Mouse (Mus musculus): ENCODE results near the gene Zwilch.
"Not testable (repeated sequence)": the region's sequence is repeated elsewhere in the genome, so short reads cannot be mapped to it uniquely, and the experiment has no call there.

Zwilch gene

GRCm38 (mm10) chr9:64172816-64173665, at the start of gene Zwilch, which contains the start of gene Rpl4:
TSS of gene Zwilch (minus strand) at chr9:64173104.
TSS of gene Rpl4 (plus strand) at chr9:64173375.
- DNase-seq: peak; percentile 78 to 86

- DNase-seq: no peak
Measured at GRCm38 (mm10) chr9:64222098-64222497, 49.2 kb upstream of the Zwilch start.

- DNase-seq: no peak
Measured at GRCm38 (mm10) chr9:64221480-64221879, 48.6 kb upstream of the Zwilch start.

DNA sequence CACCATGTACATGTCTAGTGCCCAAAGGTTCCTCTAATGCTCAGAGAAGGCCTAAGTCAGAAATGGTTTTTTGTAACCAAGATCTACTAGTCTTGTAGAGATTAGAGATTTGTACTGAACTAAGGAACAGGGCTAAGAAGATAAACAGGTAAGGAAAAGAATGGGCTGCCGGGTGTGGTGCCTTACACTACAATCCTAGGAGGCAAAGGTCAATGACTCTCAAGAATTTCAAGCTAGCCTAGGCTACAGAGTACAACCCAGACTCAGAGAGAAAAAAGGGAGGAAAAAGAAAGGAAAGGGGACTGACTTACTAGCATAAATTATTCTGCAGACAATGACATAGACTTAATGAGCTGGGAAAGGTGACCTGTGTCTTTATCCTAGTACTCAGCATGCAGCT, 47.7 kb upstream of the Zwilch start:
- DNase-seq: no peak

DNA sequence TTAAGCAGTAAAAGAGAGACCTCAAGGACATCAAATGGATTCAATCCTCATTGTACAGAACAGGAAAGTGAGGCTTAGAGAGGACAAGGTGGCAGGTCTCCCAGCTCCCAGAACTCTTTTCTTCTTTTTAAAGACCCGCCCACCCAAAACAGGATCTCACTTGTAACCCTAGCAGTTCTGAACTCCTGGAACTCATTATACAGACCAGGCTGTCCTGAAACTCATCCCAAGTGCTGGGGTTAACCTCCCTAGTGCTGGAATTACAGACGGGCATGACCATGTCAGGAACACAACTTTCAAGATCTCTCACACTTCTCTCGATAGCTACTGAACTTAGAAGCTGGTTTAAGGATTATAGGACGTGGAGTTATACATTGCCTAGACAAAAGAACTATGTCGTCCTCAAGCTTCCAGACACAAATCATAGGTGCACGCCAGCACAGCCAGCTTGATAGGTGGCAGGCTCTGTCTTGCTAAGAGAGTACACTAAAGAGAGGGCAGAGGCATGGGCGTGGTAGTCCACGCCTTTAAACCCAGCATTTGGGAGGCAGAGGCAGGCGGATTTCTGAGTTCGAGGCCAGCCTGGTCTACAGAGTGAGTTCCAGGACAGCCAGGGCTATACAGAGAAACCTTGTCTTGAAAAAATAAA, 47.0 kb upstream of the Zwilch start:
- DNase-seq: no peak

DNA sequence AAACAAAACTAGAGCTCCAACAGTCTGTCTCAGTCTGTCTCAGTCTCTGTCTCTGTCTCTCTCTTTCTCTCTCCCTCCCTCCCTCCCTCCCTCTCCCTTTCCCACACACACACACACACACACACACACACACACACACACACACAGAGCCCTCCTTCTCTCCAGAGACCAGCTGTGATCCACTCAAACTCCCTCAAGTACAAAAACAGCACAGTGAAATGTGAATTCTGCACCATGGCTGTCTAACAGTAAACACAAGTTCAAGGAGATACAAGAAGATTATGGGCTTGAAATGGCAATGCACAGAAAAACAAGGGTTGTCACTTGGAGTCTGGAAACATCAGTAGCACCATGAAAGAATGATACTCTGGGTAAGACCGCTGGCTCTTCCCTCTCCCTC, 46.4 kb upstream of the Zwilch start:
- no peak for DNase-seq

- DNase-seq: no peak
Measured at GRCm38 (mm10) chr9:64217887-64218286, 45.0 kb upstream of the Zwilch start.

DNA sequence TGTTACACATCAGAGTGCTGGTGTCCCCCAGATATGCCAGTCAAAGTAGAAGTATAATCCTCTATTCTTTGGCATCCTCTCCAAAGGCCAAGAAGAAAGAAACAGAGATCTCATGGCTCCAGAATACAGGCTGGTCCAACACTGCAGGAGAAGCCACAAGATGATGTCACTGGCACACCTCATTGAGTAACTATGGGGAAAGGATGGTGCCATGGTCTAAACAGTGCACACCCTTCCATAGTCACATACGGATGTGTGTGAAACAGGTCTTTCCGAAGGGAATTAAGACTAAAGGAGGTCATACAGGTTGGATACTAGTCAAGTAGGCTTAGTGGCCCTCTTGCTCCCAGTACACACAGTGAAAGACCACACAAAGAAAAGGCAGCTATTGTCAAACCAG, 43.7 kb upstream of the Zwilch start:
- no peak for DNase-seq

DNA sequence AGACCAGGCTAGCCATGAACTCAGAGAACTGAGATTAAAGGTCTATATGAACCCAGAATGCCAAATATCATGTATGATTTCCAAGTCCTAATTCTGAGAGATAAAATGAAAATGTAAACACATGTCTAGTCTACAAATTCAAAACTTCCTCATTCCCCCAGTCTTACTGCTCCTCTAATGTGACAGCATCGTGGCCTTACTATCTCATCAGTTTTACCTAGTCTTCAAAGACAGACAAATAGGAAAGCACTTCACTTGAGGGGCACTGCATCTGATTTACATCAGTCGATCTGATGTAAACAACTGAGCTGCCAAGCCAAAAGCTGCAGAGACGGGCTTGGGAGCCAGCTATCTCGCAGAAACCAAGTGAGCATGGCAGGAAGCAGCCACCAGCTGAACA, 43.2 kb upstream of the Zwilch start:
- no peak for DNase-seq

DNA sequence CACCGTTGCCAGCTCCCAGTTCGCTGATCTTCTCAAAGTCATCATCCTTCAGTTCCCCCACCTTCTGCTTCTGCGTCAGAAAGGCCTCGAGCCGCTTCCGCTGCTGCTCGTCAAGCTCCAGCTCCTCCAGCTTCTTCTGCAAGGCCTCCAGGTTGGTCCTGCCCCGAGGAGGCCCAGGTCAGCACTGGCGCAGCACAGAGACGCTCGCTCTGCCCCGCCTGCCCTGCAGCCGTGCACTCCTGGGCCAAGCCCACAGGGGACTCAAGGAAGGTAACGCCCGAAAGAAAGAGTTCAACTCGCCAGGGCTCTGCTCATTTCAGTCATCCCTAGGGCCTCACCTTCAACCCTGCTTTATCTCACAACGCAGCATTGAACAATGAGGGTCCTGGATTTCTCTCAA, 41.5 kb upstream of the Zwilch start:
- no peak for DNase-seq

DNA sequence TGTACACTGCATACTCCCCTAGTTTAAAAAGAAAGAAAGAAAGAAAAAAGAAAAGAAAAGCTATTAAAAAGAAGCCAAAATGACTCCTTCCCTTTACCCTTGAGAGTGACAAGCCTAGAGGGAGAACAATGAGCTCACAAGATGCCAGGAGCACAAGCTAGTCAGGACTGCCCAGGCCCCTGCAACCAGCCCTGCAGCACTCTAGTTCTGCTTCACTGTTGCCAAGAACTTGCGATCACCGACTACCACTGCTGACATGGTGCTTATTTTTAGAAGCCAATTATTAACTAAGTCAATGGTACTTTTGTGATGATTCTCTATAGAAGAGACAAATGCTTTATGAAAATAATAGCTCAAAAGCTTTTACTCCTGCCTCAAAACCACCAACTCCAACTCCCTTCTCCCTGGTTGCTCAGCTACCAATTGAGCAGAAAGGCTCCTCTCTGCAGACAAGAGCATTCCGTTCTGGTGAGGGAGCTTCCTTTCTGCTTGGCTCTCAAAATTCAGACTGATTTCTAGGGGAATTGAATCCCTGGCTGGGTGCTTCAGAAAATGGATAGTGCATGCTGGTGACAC, 34.7 kb upstream of the Zwilch start:
- no peak for DNase-seq

DNA sequence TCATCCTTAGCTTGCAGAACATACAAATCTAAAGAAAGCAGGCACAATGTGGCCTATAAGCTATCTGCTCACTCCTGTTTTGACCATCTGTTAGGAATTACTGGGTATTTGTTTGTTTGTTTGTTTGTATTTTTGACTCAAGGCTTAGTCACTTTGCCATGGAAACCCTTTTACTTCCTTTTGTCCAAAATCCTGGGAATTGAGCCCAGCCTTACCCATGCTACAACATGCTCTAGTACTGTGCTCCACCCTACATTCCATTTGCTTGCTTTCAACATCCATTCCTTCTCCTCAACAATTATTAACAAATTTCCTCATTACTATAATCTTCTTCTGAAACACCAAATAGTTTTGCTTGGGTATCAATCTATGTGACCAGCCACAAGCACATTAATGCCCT, 30.0 kb upstream of the Zwilch start:
- DNase-seq: no peak

- no peak for DNase-seq
Measured at GRCm38 (mm10) chr9:64202331-64202730, 29.4 kb upstream of the Zwilch start.

GRCm38 (mm10) chr9:64199897-64200296, 27.0 kb upstream of the Zwilch start:
- DNase-seq: no peak

GRCm38 (mm10) chr9:64198763-64199418, 26.0 kb upstream of the Zwilch start:
- not testable (repeated sequence) for DNase-seq

DNA sequence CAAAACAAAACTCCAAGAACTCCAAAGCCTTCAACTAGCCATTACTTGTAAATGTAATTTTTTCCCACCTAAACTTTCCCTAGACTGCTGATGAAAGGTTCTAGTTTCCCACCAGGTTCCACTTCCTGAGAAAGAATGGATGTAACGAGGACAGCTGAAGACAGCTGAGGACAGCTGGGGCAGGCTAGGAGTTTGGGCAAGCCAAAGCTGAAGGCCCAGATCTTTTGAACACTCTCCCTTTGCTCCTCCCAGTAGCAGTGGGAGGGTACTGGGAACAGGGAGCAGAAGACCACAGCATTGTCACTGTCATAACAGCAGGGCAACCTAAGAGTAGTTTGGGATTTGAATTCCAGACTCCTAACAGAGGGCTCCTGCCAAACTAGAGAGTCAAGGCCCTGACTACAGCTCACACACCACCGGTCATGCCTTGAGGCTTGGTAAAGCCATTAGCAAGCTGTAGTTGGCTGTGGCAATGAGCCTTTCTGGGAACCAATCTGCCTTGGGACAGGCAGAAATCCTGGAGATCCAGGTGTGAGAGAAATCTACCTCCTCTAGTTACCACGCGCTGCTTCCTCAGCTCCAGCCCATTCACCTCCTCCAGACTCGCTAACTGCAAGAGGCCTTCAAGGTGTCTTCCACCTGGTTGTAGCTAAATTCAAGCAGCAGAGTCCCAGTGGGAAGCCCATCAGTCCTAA, 25.3 kb upstream of the Zwilch start:
- DNase-seq: no peak

GRCm38 (mm10) chr9:64197524-64197923, 24.6 kb upstream of the Zwilch start:
- DNase-seq: no peak

DNA sequence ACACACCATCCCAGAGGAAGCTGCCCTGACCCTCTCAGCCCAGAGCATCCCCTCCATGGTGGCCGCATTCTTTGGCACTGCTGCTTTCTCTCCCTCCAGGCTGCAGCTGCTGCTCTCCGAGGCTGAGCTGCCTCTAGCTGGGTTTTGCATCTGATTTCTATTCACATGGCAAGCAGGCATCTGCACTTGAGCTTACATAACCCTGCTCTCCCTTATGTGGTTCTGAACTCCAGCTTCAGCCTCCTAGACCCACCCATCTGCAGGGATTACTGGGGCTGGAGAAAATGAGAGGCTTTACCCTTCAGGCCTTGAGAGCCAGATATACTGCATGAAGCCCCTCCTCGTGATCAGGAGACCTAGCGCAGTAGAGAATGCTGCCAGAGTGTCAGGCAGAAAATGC, 22.6 kb upstream of the Zwilch start:
- no peak for DNase-seq

- no peak for DNase-seq
Measured at GRCm38 (mm10) chr9:64193879-64194278, 21.0 kb upstream of the Zwilch start.

GRCm38 (mm10) chr9:64184166-64184840, 11.4 kb upstream of the Zwilch start:
- no peak for DNase-seq

DNA sequence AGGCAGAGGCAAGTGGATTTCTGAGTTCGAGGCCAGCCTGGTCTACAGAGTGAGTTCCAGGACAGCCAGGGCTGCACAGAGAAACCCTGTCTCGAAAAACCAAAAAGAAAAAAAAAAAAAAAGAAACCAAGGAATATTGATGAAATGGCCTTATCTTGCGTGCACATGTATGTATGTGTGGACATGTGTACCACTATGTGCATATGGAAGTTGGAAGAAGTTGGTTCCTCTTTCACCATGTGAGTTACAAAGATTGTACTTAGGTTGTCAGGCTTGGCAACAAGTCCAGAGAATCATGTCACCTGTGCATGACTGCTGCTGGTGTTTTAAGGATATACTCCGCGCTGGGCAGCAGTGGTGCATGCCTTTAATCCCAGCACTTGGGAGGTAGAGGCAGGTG, 10.4 kb upstream of the Zwilch start:
- not testable (repeated sequence) for DNase-seq

GRCm38 (mm10) chr9:64178974-64179646, 6.2 kb upstream of the Zwilch start, which contains the start of gene Snapc5:
TSS of gene Snapc5 (plus strand) at chr9:64179274.
- DNase-seq: peak; percentile 85 to 86

Data from cerebellum, postnatal 36 days (tissue).